Mouse (Mus musculus): ENCODE measurements at regions not wholly inside any gene's neighbourhood (a gene's known extent, or its start where the extent isn't known, plus 50 kb on each side); places are given as distances from the start of the nearest gene placed in this dataset.

DNA sequence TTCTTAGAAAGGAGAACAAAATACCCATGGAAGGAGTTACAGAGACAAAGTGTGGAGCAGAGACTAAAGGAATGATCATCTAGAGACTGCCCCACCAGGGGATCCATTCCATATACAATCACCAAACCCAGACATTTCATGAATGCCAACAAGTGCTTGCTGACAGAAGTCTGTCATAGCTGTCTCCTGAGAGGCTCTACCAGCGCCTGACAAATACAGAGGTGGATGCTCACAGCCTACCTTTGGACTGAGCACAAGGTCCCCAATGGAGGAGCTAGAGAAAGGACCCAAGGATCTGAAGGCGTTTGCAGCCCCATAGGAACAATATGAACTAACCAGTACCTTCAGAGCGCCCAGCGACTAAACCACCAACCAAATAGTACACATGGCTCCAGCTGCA is 83.6 kb upstream of the Nkx2-2 start:
- TF ChIP-seq EP300 (IDR thresholded peaks at IDR 0.05; ENCODE audit: low read depth) (no peak), CTCF (IDR thresholded peaks at IDR 0.05; ENCODE audit: low read depth) (no peak)

Measured in heart, postnatal 0 days (tissue).